Mouse (Mus musculus): ENCODE data around the gene Creb3l2. TPM values are rescaled to one million over a fixed set of nuclear protein-coding genes. Genes with fewer than 3 reads are reported as not detected.
A peak's percentile ranks its signal among the peaks of the same experiment; 100 is the strongest.
"Not testable (repeated sequence)": the region's sequence is repeated elsewhere in the genome, so short reads cannot be mapped to it uniquely, and the experiment has no call there.

Creb3l2 gene
- total RNA-seq, 2 experiments from 2014 or later = 71.3 to 78.3 TPM

DNA sequence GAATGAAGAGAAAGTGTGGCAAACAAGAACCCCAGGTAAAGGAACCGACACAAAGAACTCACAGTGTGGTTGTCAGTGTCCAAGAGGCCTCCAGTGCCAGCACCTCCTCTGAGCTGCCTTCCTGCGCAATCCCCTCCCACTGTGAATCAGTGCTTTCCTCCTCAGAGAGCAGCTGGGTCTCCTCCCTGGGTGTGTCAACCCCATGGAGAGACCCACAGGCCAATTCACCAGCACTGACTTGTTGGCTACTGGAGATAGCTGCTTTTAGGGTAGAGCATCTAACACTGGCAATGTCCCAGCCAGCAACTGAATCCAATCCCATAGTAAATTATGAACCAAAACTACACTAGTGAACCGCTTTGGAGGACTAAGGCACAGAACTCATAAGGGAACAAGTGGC lies 64.6 kb downstream of the Creb3l2 start:
- not testable (repeated sequence) for DNase-seq (ENCODE audit: low spot score in 2 of 2)

DNA sequence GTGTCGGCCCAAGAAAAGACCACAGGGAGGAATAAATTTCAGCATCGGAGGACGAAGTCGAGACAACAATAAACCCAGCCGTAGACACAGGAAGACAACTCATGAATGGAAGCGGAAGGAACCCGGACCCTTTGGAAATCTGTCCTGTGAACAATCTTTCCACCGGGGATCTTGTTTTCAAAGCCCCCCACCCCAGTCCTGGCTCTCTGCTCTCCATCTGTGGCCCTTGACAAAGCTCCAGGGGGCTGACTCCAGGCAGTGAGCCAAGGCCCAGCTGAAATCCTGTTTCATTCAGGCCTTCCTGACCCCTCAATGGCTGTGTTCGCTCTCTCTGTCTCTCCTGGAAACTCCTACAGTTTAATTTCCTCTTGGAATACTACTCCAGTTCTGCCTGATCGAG lies 66.5 kb downstream of the Creb3l2 start:
- DNase-seq (ENCODE audit: low spot score in 2 of 2) = no peak

DNA sequence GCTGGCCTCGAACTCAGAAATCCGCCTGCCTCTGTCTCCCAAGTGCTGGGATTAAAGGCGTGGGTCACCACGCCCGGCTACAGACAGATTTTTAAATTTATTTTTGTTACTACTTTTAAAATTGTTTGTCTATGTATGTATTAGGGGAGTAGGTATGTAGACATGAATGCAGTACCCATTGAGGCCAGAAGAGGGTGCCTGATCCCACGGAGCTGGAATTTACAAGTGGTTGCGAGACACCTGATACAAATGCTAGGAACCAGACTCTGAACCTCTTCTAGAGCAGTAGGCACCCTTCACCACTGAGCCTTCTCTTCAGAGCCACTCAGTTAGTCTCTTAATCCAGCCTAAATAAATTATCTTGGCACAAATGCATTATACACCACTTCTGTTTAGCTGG lies 70.6 kb downstream of the Creb3l2 start:
- no peak for DNase-seq (ENCODE audit: low spot score in 2 of 2)

DNA sequence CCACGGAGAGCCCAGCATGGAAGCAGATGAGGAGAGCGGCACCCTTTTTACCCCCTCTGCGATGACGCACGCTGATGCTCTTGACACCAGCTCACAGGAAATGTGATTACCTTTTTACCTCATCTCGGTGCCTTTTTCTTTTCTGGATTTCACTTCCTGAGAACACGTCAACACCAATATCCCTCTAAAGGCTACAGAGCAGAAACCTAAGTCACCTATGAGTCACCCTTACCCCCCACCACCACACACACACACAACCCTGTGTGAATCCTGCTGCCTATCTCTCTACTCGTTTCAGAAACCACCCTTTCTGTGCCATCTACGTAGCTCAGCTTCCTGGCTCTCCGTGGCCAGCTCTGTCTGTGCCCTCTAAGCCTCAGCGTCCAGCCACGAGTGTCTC lies 71.4 kb downstream of the Creb3l2 start:
- no peak for DNase-seq (ENCODE audit: low spot score in 2 of 2)

DNA sequence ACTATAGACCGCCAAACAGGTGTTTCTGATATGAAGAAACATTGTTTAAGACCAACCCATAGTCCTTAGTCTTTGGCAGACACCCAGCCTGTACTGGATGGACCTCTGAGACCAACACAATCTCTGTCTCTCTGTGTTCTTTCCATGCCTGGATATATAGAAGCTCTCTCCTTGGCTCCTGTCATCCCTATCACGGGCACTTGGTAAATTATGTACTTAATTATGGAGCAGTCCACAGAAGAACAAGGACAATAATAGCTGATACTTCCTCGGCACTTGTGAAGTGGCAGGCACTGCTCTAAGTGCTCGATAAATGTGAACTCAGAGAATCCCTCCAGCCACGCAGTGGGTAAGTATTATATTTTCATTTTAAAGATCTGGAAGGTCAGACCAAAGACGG lies 72.2 kb downstream of the Creb3l2 start:
- no peak for DNase-seq (ENCODE audit: low spot score in 2 of 2)

DNA sequence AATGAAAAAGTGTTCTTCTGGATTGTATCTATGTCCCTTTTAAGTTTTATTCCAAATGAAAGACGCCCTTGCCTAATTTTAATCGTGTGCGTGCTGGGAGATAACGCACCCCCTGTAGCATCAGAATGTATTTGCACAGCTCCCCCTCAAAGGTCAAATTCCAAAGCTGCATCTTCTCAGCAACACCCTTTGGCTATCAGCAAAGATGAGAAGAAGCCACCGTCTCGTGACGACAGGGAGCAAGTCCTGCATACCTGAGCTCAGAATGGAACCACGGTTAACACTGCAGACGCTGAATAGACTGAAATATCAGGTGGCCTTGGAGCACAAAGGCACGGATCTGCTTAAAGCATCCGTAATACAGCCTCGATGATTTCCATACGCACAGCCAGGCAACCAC lies 73.7 kb downstream of the Creb3l2 start:
- no peak for DNase-seq (ENCODE audit: low spot score in 2 of 2)

DNA sequence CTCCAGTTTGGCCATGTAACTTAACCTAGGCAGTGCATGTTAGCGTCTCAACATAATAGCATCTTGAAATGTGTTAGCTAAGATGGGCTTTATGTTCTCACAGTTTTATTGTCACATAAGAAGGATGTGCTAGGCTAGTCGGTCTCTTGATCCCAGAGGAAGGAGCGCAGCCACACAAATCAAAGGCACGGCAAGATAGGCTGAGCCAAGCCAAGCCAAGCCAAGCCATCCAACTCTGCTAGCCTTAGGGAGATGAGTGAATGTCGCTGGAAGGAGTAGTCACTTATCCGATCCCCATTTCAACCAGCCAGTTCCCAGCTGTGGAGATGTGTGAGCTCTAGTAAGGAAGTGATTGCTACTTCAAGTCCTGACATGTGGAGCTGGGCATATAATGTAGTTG lies 75.0 kb downstream of the Creb3l2 start:
- no peak for DNase-seq (ENCODE audit: low spot score in 2 of 2)

DNA sequence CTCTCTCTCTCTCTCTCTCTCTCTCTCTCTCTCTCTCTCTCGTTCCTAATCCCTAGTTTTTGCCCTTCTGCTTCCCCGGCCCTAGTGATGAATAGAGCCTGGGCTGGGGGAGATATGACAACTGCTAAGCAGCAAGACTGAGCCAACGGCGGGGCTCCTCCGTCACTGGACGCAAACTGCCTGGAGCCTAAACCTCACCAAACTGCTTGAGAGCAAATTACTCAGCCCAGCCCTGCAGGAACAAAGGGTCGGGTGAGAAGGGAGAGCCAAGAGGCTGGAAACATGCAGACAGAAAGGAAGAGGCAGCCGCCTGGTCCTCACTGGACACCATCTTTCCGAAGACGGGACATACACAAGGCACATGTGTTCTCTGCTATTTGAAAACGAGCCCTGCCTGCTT lies 76.8 kb downstream of the Creb3l2 start:
- no peak for DNase-seq (ENCODE audit: low spot score in 2 of 2)

DNA sequence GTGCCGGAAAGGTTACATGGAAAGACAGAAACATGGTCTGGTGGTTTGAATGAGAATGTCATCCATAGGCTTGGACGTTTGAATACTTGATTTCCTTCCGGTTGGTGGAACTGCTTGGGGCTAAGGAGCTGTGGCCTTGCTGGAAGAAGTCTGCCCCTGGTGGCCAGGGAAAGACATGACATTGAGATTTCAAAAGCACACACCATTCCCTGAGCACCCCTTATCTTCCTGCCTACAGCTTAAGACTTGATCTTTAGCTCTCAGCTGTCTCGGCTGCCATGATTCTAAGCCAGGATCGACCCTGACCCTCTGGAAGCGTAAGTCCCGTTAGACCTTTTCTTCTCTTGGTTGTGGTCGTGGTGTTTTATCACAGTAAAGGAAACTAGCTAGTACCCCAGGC lies 77.6 kb downstream of the Creb3l2 start:
- DNase-seq (ENCODE audit: low spot score in 2 of 2) = no peak

DNA sequence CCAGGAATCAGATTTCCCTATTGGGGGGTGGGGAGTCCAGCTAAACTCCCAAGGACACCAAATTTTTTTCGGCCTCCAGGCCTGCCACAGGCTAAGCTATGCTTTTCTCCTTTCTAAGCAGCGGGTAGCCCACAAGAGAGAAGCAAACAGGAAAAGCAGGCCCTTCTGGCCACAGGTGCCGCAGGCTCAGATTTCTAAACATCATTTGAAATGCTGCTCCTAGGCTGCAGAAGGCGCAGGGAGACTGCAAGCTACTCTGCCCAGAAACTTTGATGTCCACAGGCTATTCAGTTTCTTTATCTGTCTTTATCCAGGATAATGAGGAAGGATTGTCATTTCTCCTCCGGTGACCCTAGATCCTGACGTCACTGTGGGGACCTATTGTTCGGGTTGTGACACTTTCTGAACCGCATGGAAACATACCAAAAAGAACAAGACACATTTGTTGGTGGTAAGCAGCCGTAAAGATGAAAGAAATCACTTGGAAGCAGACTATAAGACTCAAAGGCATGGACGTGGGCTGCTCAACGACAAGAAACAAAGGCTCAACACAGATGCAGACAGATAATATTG lies 81.0 kb downstream of the Creb3l2 start:
- no peak for DNase-seq (ENCODE audit: low spot score in 2 of 2)

DNA sequence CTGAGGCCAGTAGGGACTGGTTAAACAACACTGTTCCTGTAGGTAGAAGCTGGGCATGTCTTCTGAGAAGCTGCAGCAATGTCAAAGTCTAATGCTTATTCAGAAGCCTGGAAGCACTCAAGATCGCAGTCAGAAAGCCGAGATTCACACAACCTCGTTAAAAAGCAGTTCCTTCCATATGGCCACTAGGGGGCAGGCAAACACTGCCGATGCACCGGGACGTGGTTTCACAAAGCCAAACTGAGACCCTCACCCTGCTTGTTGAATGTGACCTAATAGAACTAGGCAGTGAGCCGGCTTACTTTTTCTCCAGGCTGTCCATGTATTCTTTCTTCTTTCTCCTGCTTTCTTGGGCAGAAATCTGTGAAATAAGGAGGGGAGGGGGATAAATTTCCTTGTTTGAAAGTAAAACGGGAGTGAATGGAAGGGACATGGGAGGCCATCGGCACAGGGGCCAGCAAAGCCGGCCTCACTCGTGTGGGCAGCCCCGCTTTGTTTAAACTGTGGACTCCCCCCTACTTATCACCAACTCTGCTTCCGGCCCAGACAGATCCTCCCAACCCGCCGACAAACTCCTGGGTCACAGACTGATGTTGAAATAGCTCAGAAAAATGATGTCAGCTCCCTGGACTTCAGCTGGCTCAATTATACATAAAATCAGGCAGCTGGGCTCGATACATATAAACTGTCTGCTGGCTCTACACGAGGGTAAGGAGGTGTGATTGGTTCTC lies 87.3 kb downstream of the Creb3l2 start:
- peak in 1 of 2 experiments; percentile 67 for DNase-seq (ENCODE audit: low spot score in 2 of 2)

DNA sequence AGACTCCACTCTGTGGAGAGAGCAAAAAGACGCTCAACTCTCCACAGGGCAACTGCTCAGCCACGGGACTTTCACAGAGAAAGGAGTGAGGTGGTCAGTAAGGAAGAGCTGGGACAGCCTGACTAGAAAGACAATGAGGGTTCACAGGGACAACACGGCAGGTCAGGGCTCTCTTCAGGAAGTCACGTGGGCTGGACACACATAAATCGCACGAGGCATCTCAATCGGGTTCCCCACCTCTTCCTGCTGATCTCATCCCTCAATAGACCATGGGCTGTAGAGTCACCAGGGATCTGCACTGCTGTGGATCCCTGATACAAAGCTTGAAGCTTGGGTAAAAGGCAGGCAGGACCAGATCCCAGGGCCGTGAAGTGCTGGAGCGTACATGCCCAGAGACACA lies 88.3 kb downstream of the Creb3l2 start:
- DNase-seq (ENCODE audit: low spot score in 2 of 2) = no peak

DNA sequence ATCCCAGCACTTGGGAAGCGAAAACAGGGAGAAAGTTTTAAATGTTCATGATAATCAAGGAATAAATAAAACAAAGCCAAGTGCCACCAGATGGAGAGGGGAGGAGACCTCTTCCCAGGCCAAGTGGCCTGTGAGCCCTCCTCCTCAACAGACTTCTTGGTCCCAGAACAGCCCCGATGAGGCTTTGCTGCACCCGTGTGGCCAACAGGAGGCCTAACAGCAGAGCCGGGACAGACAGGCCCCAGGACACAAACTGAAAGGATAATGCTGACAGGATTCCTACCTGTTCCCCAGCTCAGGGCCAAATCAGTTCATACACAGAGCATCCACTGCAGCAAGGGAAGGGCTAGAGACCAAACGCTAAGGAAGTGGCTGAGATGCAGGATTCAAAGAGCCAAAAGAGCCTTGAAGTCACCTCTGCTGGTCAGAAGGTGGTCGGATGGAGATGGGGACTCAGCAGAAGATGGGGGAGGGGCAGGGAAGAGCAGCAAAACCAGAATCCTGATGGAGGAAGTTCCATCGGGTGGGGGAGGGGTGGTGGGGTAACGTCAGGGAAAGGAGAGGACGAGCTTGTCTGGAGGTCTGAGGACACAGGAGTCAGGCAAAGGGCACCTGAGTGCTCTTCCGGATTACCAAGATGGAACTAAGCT lies 90.1 kb downstream of the Creb3l2 start:
- no peak for DNase-seq (ENCODE audit: low spot score in 2 of 2)

DNA sequence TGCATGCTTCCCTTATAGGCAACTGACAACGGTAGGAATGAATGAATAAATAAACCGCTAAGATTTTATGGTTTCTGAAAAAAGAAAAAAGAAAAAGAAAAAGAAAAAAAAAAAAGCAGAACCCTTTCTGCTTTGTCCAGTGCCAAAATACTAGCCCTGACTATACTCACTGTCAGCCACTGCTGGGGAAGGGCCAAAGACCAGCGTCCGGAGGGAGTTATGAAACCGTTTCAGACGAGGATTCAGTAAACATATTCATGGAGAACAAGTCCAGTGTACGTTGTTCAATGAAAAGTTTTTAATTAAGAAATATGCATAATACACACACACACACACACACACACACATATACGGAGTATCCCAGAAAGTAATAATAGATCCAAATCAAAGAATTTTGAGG lies 91.6 kb downstream of the Creb3l2 start:
- DNase-seq (ENCODE audit: low spot score in 2 of 2) = no peak

DNA sequence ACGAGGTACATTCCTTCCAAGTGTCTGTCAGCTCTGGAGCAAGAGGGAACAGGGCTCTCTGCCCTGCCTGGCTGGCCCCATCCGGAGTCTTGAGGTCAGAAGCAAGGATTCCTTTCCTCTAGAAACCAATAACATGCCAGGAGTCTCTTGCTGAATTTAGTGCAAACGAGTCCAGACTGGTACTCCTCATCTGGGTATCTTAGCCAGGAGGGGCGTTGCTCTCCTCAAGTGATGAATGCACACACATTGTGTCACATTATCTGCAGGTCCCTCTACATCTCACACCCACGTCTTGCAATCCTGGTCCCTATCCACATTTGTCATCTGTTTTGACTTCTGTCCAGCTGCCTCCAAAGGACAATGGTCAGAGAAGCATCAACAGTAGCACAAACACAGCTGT lies 94.3 kb downstream of the Creb3l2 start:
- DNase-seq (ENCODE audit: low spot score in 2 of 2) = no peak

DNA sequence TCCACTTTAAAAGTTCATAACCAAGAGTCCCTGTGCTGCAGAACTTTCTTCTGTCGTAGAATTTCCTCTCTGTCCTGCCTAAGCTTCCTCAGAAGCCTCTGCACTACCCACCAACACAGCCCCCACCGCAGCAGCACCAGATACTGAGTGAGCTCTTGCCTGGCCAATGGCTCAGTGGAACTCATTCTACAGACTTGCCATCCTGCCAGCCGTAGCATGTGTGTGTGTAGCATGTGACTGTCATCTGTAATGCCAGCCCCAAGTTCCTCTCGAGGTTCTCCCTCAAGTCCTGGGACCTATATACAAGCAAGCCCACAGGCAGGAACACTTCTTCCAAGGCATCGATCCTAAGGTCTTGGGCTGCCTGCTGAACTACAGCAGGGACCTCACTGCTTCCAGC lies 103.9 kb downstream of the Creb3l2 start:
- no peak for DNase-seq (ENCODE audit: low spot score in 2 of 2)

DNA sequence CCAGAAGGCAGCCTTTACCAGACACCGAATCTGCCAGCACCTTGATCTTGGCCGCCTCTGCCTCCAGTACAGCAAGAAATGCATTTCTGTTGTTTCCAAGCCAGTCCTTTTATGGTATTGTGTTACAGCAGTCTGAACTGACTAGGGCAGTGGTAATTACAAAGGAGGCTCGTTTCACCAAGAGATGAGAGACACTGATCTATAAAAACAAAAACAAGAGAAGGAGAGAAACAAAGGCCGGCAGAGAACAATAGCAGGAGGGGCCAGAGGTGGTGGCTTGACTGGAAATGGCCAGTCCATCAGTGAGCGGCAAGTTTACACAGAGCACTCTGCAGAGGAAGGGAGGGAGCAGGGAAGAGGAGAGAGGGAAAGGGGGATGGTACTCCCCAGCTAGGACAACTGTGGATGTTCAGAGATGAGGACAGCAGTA lies 105.1 kb downstream of the Creb3l2 start:
- DNase-seq (ENCODE audit: low spot score in 2 of 2) = no peak

DNA sequence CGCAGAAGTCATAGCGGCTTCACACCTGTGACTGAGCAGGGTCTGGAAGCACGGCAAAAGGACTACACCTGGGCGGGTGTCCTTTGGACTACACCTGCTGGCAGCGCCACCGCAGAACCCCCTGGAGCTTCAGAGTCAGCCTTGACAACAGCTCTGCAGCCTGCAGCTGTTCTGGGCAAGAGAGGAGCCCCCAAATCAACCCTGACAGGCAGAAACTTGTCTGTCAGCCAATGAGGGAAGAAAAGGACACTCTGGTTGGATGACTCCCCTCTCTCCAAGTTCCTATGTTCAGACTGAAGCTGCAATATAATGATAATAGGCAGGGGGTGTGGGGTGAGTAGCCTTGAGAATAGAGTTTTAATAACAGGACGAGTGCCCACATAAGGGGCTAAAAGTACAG lies 105.6 kb downstream of the Creb3l2 start:
- DNase-seq (ENCODE audit: low spot score in 2 of 2) = no peak

DNA sequence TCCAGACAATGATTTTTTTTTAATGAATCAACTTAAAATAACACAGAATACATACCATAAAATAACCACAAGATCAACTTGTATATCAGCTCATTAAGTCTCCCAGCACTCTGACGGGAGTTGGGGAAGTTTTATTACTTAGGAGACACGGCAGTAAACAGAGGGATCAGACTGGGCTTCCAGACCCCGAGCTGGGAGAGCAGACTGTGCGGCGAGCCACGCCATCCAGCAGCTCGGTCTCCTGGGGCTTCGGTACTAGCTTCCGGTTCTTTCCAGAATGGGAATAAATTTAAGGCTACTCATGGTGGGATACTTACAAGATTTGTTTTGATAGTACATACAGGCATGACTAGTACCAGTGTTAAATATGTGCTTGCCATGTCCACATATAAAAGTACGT lies 109.1 kb downstream of the Creb3l2 start:
- DNase-seq (ENCODE audit: low spot score in 2 of 2) = no peak

DNA sequence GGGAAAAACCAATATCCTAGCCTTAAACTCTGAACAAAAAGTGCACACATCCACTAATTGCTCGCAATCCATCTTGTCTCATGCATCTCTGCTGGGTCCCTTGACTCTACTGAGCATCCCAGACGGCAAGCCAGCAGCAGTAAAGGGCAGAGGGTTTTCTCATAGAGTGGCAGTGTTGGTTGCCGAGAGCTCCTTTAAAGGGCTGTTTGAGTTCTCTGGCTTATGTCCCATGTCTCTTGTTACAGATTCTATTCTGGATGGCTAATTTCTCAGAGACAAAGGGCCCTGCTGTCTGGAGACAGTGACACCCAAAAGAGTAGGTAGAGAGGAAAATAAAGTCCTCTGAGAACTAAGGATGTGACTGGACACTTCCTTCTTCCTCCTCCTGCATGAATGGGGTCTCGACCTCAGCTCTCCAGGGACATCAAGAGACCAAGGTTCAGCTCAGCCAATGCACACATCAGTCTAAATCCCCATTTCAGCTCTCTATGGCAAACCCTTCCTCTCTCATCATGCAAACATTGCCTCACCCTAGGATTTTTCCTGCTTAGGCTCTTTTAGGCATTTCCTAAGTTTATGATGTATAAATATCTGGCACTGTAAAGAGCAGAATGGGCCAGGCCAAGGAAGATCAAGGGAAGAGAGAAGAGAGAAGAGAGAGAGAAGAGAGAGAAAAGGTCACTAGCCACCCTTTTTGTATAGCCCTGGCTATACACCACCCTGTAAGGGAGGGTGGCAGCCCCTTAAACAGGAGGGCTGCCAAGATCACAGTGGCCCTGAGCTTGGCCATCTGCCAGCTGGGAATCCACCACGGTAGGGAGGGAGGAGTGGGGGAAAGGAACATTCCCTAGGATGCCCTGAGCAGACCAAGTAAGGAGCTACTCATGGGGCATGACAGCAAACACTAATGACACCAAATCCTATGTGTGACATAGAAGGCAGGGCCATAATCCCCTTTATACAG lies 111.8 kb downstream of the Creb3l2 start:
- no peak for DNase-seq (ENCODE audit: low spot score in 2 of 2)

DNA sequence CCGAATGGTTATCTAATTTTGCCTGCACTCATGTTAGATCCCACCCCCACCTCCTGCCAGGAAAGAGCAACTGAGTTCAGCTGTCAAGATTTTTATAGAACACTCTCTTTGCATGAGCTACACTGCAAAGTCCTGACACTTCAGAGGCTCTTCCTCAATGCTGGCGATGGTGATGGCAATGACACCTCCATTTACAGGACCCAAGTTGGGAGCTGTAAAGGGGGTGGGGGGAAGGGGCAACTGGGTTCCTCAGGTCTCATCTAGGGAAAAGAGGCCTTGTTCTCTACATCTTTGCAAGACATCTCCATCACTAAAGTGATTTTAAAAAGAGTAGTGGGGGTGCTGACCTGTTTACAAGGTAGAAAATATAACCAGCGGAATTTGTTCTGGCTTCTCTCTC lies 112.6 kb downstream of the Creb3l2 start:
- no peak for DNase-seq (ENCODE audit: low spot score in 2 of 2)

DNA sequence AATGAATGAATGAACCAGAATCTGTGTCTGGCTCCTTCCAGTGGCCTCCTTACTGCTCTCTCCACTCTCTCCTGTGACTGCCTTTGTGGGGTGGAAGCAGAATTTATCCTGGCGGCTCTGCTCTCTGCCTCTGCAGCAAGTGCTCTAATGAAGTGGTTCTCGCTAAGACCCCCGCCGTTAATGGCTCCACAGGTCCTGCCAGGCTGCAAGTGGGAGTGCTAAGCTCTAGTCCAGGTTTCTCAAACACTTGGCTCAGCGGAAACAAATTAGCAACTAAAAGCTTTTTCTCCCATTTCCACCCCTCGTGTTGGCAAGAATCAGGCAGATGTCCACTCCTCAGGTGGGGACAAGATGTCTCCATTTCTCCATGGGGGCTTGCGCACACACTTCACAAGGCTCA lies 113.3 kb downstream of the Creb3l2 start:
- DNase-seq (ENCODE audit: low spot score in 2 of 2) = no peak

Data from adrenal gland, postnatal 4 days (tissue).